ENCODE assay signal across 8 mouse cellular contexts in the genomic region with DNA sequence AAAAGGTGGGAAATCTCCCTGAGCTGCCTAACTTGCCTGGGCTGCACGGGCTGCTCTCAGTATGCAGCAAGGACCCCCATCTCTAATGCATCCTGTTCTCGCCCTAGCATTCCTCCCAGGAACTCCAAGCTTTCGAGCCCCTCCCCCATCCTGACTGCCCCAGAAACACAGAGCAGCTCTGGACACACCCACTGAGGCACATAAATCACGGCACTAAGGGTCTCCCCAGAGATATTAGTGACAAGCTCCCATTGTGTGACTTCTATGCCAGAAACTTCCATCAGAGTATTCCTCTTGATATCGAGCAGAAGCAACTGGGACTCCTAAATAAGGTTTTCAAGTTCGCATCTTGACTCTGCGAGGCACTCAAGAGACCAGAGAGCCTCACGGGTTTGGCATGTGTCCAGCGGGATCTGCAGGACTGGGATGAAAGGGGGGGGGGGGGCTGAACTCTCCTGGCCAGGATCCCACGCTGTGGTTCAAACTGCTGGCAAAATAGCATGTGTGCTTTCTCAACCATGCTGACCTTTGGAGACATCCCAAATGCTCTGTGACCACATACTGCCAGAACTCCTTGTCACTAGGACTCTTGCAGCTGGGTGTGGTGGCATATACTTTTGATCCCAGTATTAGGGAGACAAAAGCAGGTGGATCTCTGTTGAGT.
A peak's percentile ranks its signal among the peaks of the same experiment; 100 is the strongest.
DNase-seq lines count a peak whose midpoint lies in the region; ATAC-seq lines count a peak whose summit lies in the region.

No protein-coding gene starts in this region.

- DNase-seq in urinary bladder, postnatal 25 days (ENCODE audit: low spot score) = peak; percentile 17
- DNase-seq in urinary bladder, adult 2 months (ENCODE audit: low spot score) = no peak
- DNase-seq in gastrocnemius, adult 18-20 months (ENCODE audit: low spot score) = peak; percentile 32
- DNase-seq in c-Kit-positive CD71-positive TER-119-positive erythroid progenitor cells, embryonic 14.5 days (ENCODE audit: low spot score) = no peak
- no peak for DNase-seq in layer of hippocampus, postnatal 10 days (ENCODE audit: low spot score in 2 of 2)

- WGBS in intestine, embryonic 16.5 days = 11% methylated on average over 10 of the region's 10 CpGs
- WGBS in lung, embryonic 16.5 days = 4% methylated on average over 10 of the region's 10 CpGs

- no peaks in the 10 kb centered on the region for H3K27me3 ChIP-seq in intestine, embryonic 16.5 days (replicated peaks; ENCODE audit: control insufficient read depth, insufficient read depth, low read length)
- no peaks in the 10 kb centered on the region for H3K27me3 ChIP-seq in lung, embryonic 16.5 days (ENCODE audit: control insufficient read depth, insufficient read depth, low read depth, low read length)

- peak; percentile 73 for ATAC-seq in intestine, embryonic 16.5 days
- peak; percentile 80 for ATAC-seq in lung, embryonic 16.5 days (ENCODE audit: low read depth)
- ATAC-seq in megakaryocyte progenitor cell, adult 5-6 weeks (replicated peaks; ENCODE audit: poor library complexity) = no peak

- H3K4me2 ChIP-seq in intestine, embryonic 16.5 days (ENCODE audit: low read depth, low read length) = no peak overlapping the region
- peak overlapping the region; percentile 31; the same call in 1 of the 2 replicates for H3K4me2 ChIP-seq in lung, embryonic 16.5 days (ENCODE audit: low read depth, low read length)

- no peak overlapping the region for H3K4me3 ChIP-seq in intestine, embryonic 16.5 days (ENCODE audit: low read length)
- no peak overlapping the region for H3K4me3 ChIP-seq in lung, embryonic 16.5 days (ENCODE audit: low read length)

- H3K9me3 ChIP-seq in intestine, embryonic 16.5 days (ENCODE audit: control insufficient read depth, low read length) = no peaks in the 10 kb centered on the region
- H3K9me3 ChIP-seq in lung, embryonic 16.5 days (ENCODE audit: control insufficient read depth, low read length) = peaks cover 5% of the 10 kb centered on the region; the same call in 1 of the 2 replicates

- H3K27ac ChIP-seq in intestine, embryonic 16.5 days (ENCODE audit: low read length) = no peak overlapping the region
- no peak overlapping the region for H3K27ac ChIP-seq in lung, embryonic 16.5 days (ENCODE audit: low read length)

- no peaks in the 10 kb centered on the region for H3K36me3 ChIP-seq in intestine, embryonic 16.5 days (ENCODE audit: control insufficient read depth, insufficient read depth, low read length)
- no peaks in the 10 kb centered on the region for H3K36me3 ChIP-seq in lung, embryonic 16.5 days (ENCODE audit: control insufficient read depth, insufficient read depth, low read length)

- peaks cover 5% of the 10 kb centered on the region for H3K4me1 ChIP-seq in intestine, embryonic 16.5 days (ENCODE audit: control insufficient read depth, insufficient read depth, low read length)
- H3K4me1 ChIP-seq in lung, embryonic 16.5 days (replicated peaks; ENCODE audit: control insufficient read depth, insufficient read depth, low read length) = peaks cover 22% of the 10 kb centered on the region

- H3K9ac ChIP-seq in intestine, embryonic 16.5 days (ENCODE audit: low read depth, low read length) = no peak overlapping the region
- 0 out of 2 replicates have a peak overlapping the region, but pooled peaks have one; percentile 5 for H3K9ac ChIP-seq in lung, embryonic 16.5 days (ENCODE audit: low read length)

Comparison
In these comparisons a context has a peak if more than half of its experiments do, and no peak if none do; other contexts are left out.
1. DNase-seq: peak in urinary bladder, postnatal 25 days (single experiment) and gastrocnemius, adult 18-20 months (single experiment); none in urinary bladder, adult 2 months (single experiment), c-Kit-positive CD71-positive TER-119-positive erythroid progenitor cells, embryonic 14.5 days (single experiment) and layer of hippocampus, postnatal 10 days (0 of 2).